Mouse (Mus musculus) embryonic fibroblast, embryonic 13.5 days (primary cell): ENCODE data around the gene Scgb1c1.

Experiments used
- CTCF ChIP-seq: IDR thresholded peaks from 2 replicates; pipeline ENCODE4 v1.5.1; 2011; ENCODE audit warnings: mild to moderate bottlenecking, control low read depth, low read length, moderate library complexity, borderline replicate concordance; ENCODE audit not compliant: insufficient read depth
- POLR2A ChIP-seq: IDR thresholded peaks from 2 replicates; pipeline ENCODE4 v1.6.1; 2011; ENCODE audit warnings: low read depth, mild to moderate bottlenecking, control low read depth, low read length, moderate library complexity

DNA sequence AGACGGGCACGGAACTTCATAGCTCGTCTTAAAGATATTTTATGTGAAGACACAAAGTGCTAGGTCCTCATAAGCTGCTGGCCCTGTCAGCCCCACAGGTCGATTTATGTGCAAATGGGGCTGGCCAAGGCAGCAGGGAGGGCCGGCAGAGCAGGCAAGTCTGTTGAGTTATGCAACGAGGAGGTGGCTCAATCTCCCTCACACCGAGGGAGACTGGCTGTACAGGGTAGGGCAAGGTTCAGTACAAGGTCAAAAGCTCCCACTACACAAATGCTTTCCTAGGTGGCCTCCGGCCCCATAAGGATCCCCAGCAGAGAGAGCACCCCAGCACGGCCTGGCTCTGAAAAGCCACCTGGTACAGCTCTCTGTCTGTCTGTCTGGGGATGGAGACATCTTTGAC, 8.0 kb downstream of the Scgb1c1 start:
- no peak for TF ChIP-seq POLR2A
- TF ChIP-seq CTCF, result no peak
